Mouse (Mus musculus) heart, postnatal 4 days (tissue): ENCODE data around the gene Ccdc172. TPM values are rescaled to one million over a fixed set of nuclear protein-coding genes. Genes with fewer than 3 reads are reported as not detected.

Experiments used
- DNase-seq: peaks from one replicate; pipeline ENCODE4 v3.0.0; 2021
- total RNA-seq, 2 experiments: library from RNA; stranded (reverse); gene quantifications; 2 replicates each; pipeline ENCODE4 v1.2.3; 2021

Ccdc172 gene
- not detected for total RNA-seq

- no peak for DNase-seq
These were observed at the start of gene Ccdc172 for GRCm38 (mm10) chr19:58511818-58512217. TSS of gene Ccdc172 (plus strand) at chr19:58511993.

GRCm38 (mm10) chr19:58463755-58464154, 48.0 kb upstream of the Ccdc172 start:
- DNase-seq: no peak

DNA sequence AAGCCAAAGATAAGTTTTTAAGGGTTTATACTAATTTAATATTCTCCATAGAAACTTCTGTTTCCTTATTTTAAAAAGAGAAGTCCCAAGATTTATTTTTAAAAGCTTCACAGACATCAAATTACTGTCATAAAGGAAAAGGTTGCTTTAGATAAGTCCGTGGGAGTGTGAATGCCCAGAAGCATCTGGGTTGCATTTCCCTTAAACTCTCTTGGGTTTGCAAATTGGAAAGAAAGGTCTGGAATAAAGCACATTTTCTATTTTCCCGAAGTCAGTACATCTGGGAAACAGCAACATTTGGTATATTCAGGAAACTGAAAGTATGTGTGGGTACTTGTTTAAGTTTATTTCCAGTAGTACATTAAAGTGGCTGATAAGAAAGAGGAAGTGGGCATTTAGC, 43.5 kb upstream of the Ccdc172 start:
- DNase-seq: no peak

- peak; percentile 92 for DNase-seq
These were observed 42.4 kb upstream of the Ccdc172 start for GRCm38 (mm10) chr19:58469421-58469820.

GRCm38 (mm10) chr19:58474251-58474650, 37.5 kb upstream of the Ccdc172 start:
- DNase-seq: no peak

GRCm38 (mm10) chr19:58482373-58482977, 29.3 kb upstream of the Ccdc172 start:
- DNase-seq: no peak

GRCm38 (mm10) chr19:58486686-58487085, 25.1 kb upstream of the Ccdc172 start:
- no peak for DNase-seq

DNA sequence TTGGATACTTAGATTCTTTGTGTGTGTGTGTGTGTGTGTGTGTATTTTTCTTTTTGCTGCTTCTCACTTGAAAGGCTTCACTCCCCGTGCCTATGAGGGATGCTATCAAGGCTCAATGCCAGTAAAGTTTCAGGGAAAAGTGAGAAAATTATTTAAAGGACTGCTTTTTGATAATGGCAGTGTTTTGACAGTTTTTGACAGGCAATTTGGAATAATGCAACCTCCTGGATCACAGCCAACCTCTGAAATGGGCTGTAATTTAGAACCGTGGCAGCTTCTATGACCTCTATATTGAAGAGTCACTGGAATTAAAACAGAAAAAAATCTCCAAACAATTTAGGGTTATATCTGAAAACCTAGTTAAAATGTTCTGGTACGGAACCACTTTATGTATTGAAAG, 14.7 kb upstream of the Ccdc172 start:
- no peak for DNase-seq

GRCm38 (mm10) chr19:58499420-58499966, 12.3 kb upstream of the Ccdc172 start:
- DNase-seq: peak; percentile 37

DNA sequence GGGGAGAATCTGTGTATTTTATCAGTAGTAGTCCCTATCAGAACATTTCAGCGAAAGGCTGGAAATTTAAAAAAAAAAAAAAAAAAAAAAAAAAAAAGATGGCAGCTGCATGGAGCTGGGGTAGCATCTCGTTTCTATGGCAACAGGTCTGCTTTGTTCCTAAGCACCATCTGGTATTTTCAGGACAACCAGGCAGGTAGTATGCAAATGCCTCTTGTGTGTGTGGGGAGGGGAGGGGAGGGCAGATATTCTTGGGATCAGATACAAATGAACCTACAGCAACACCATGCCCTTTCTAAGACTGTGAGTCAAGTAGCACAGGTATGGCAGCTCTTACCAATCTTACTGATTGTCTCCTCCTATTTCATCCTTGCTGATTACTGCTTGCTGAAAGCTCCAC, 11.7 kb upstream of the Ccdc172 start:
- DNase-seq: no peak

GRCm38 (mm10) chr19:58521696-58522095, 9.9 kb downstream of the Ccdc172 start:
- no peak for DNase-seq

- DNase-seq: no peak
These were observed 12.1 kb downstream of the Ccdc172 start for GRCm38 (mm10) chr19:58523736-58524394.

DNA sequence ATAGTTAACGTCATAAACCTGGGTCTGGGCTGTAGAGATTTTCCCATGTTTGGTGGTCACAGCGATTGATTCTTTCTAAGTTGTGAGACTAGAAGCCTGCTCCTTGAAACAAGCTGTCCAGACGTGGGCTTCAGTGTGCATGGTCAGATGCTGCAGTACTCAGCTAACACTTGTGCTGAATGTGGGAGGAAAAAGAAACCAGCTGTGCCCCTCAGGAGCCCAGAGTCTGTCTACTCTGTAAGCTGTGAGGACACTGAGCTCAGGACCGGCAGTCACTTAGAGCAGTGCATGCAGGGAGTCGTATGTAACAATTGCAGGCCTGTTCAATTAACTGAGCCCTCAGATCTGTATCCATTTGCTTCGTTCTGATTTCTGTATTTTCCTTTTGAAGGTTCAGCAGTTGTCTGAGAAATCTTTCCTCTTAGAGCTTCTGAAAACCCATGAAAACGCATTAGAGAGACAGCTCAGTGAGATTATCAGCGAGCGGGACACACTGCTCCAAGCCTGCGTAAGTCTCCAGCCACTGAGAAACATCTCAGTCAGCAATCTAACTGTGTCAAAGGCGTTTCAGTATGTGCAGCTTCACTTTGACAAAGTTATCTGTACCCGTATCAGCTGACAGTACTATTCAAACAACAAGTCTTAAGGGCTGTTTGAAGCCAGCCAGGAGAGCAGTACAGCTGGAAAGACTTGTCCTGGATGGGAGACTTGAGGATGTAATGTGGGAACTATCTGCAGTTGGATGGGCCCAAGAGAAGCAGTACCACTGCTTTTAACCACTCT, 13.9 kb downstream of the Ccdc172 start:
- DNase-seq: no peak

- DNase-seq: no peak
These were observed 21.3 kb downstream of the Ccdc172 start for GRCm38 (mm10) chr19:58533077-58533476.

DNA sequence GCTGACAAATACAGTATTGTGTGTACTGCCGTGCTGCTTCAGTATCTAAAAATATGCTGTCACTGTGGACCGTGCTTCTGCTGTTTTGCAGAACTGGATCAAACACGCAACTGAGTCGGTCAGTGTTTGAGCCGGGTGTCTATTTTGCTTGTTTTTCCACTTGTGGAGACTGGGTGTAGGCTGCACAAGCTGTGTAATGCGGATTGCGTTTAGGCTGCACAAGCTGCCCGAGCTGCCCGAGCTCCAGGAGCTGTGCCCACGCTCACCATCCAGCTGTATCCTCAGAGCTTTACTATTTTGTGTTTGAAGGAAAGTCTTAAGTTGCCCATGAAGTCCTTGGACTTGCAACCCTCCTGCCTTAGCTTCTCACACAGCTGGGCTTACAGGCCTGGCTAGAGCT, 24.9 kb downstream of the Ccdc172 start:
- DNase-seq: no peak

GRCm38 (mm10) chr19:58540396-58540795, 28.6 kb downstream of the Ccdc172 start:
- DNase-seq: no peak

DNA sequence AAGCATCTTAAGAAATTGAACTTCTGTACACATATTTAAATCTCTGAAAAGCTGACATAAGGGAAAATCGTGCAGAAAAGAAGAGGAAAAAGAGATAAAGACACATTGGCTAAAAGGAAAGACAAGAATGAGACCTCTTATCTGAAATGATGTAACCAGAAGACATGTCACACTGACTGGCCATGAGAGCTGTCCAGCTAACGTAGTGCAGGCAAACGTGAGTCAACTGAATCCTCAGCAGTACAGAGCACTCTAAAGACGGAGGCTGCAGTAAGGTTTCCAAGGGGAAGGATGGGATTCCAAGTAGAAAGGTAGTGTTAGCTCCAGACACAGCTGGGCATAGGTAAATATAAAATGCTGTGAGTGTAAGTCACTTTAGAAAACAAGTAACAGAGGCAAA, 36.6 kb downstream of the Ccdc172 start:
- DNase-seq: no peak

DNA sequence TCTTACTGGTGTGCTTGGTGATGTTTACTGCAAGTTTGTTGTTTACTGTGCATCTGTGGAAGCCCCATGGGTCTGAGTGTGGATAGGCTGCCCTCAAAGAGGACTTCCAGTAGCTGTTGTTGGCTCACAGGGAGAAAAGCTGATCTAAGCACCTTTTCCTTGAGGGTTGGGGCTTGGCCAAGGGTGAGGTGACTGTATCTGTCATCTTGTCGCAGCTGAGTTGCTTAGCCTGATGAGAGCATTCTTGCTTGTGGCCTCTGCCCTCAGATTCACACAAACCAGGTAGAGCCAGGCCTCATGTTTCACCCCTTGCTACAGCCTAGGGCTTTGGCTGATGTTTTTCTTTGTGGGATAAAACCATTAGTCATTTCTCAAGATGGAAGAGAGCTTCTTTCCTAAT, 38.7 kb downstream of the Ccdc172 start:
- no peak for DNase-seq

DNA sequence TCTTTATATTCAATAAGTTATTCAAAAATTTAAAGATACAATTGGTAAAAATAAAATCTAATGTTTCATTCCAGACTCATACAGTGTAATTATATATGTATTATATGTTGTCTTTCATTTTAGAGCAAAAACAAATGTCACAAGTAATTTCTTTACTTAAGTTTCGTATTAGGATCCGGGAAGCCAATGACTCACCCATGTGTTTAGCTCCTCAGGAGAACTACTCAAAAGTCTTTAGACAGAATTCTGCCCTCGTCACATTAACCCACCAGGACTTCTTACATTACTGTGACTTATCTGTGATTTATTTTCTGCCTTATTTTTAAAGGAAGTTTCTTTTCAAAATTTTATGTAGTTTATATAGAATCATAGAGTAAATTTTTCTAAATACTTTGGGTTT, 39.1 kb downstream of the Ccdc172 start:
- DNase-seq: no peak

GRCm38 (mm10) chr19:58554974-58555373, 43.2 kb downstream of the Ccdc172 start:
- DNase-seq: no peak

DNA sequence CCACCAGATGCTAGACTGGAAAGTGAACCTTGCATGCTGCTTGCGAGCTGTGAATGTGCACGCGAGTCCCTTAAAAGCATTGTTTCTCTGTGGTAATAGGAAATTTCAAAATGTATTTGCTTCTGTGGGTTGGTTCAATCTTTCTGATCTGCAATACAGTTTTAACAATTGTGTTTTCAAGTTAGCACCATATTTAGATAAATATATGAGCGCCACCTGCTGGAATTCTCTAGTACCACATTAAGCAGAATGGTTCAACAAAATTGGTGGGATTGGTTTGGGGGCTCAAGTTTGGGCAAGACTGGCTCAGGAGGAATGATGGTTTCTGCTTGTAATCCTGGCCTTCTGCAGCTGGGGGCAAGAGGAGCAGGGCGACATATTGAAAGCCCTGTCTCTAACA, 46.6 kb downstream of the Ccdc172 start:
- DNase-seq: peak; percentile 46

DNA sequence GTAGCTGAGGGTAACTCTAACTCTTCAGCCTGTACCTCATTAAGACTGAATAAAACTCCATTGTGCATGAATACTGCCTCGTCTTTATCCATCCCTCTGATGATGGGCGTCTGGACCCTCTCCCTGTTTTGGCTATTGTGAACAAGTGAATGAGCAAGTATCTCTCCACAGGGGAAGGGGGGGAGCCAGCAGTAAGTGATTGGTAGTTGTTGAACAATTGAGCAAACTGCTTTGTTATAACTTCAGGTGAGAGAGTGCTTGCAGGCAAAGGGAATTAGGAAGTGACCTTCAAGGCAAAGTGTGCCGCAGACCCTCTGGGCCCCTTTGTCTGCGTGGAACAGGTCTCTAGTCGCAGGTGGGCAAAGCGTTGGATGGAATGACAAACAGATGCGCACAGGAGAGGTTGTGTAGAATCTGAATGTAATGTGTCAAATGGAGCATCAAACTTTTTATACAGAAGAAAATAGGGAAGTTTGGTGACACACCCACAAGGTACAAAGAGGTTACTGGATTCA, 50.6 kb downstream of the Ccdc172 start:
- no peak for DNase-seq

DNA sequence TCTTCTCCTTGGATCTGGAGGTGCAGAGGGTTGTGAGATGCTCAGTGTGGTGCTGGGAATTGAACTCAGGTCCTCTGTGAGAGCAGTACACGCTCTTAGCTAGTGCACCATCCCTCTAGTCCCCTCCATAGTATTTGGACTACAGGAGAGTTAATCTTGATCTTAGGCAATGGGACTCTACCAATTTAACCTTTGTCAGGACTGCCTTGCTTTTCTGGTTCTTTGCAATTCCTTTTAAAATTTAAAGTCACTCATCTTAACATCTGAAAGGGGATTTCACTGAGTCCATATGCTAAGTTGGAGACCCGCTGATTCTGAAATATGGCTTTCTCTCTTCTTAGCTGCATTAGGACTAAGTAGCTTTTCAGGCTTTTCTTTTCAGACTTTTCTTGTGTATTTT, 59.8 kb downstream of the Ccdc172 start:
- no peak for DNase-seq
